Mouse (Mus musculus) olfactory bulb, adult 2 months (tissue): ENCODE data around the gene Hipk2.

Source experiments
- CTCF ChIP-seq: fragments of 200-500 bp; IDR thresholded peaks from 2 replicates; pipeline ENCODE4 v1.5.1; 2012; ENCODE audit warnings: low read depth, mild to moderate bottlenecking, low read length, moderate library complexity; ENCODE audit not compliant: insufficient read depth
- POLR2A ChIP-seq: fragments of 200-500 bp; IDR thresholded peaks from 2 replicates; pipeline ENCODE4 v1.6.1; 2012; ENCODE audit warnings: mild to moderate bottlenecking, low read depth, low read length, moderate library complexity; ENCODE audit not compliant: insufficient read depth

DNA sequence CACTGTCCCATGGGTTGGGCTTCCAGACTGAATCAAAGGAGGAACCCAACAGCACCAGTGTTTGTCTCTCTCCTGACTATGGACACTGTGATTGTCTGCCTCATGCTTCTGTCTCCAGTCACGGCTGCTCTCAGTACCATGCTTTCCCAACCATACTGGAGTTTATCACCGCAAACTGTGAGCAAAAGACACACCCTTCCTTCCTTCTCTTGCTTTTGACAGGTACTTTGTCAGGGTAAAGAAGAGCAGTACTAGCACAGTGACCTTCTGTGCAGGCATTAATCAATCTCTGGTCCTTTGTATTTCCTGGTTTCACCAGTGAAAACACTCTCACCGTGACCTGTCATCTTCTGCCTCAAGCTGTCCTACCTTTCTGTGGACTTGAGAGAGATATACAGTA, 25.7 kb upstream of the Hipk2 start:
- no peak for TF ChIP-seq CTCF
- no peak for TF ChIP-seq POLR2A
